Mouse (Mus musculus) MN1 (cell line): ENCODE measurements around the gene Gpha2.

Experiments used
- DNase-seq: peaks from one replicate; pipeline ENCODE4 v3.0.0-alpha.2; 2016; ENCODE audit warnings: low spot score

The Gpha2 gene

DNA sequence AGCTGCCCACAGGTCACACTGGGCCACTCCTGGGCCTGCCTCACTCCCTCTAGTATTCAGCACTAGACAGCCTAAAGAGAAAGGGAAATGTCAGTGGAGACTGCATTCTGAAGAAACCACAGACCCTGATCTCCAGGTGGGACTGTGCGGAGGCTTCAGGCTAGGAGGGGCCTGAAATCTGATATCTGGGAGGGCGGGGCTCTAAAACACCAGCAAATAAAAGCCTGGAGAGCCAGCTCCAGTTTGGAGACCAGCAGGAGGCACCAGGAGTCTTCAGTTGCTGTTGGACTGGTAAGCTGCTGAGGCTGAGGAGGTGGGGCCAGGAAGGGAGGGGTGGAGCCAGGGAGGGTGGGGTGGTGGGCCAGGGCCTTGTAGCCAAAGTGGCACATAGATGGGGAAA is at the start of gene Gpha2:
TSS of gene Gpha2 (plus strand) at position 246 of the 400 bp plus-strand sequence.
- no peak for DNase-seq

GRCm38 (mm10) chr19:6178775-6179174 is 47.4 kb upstream of the Gpha2 start:
- no peak for DNase-seq

- peak; percentile 42 for DNase-seq
Observed at GRCm38 (mm10) chr19:6181629-6182028, 44.6 kb upstream of the Gpha2 start.

DNA sequence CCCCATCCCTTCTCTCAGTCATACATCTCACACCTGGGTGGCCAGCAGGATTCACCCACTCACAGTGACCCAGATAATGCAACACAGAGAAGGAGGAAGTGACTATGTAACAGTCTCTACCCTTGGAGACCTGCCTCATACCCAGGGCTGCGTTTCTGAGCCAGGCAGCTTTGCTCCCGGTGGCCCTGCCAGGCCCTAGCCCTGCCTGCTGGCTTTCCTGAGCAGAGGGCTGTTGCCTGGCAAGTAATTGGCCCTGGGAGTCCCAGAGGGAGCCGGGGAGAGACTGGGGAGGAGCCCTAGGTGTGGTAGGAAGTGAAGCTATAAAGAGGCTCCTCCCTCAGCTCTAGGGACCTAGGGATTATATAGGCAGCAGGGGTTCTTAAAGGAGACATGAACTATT is 43.6 kb upstream of the Gpha2 start:
- DNase-seq, result peak; percentile 93

DNA sequence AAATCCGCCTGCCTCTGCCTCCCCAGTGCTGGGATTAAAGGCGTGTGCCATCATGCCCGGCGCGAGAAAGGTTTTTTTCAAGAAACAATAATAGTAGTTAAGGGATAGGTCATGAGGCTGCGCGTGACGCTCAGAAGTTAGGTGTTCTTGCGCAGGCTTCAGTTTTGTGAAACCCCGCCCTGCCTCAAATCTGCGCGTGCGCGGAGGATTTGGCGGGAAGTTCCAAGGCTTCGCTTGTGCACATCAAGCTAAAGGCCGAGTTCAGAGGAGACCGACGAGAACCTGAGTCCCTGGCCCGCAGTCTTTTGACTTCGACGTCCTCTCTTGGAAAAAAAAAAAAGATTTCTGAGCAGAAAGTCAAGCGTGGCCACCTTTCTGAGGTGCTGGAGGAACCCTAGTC is 42.0 kb upstream of the Gpha2 start, which contains the start of gene Majin:
TSS of gene Majin (plus strand) at position 258 of the 400 bp plus-strand sequence.
- DNase-seq, result no peak

GRCm38 (mm10) chr19:6204265-6204664 is 21.9 kb upstream of the Gpha2 start:
- no peak for DNase-seq

GRCm38 (mm10) chr19:6206716-6207115 is 19.5 kb upstream of the Gpha2 start:
- no peak for DNase-seq

DNA sequence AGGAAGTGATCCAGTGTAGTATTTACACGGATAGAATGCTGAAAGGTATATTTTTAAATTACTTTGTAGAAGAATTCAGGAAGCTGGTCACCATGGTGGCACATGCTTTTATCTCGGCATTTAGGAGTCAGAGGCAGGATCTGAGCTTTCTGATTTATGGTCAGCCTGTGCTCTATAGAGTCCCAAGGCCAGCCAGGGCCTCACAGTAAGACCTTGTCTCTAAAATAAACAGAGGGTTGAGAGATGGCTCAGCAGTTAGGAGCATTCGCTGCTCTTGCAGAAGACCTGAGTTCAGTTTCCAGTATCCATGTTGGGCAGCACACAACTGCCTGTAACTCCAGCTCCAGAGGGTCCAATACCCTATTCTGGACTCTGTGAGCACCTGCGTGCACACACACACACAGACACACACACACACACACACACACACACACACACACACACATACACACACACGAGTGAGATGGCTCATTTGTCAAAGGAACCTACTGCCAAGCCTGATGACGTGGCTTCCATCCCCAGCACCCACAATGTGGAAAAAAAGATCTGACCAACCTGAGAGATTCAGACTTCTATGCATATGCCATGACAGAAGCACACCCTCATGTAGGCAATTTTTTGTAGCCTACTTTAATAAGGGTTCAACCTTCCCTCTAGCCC is 10.0 kb upstream of the Gpha2 start:
- DNase-seq, result no peak

DNA sequence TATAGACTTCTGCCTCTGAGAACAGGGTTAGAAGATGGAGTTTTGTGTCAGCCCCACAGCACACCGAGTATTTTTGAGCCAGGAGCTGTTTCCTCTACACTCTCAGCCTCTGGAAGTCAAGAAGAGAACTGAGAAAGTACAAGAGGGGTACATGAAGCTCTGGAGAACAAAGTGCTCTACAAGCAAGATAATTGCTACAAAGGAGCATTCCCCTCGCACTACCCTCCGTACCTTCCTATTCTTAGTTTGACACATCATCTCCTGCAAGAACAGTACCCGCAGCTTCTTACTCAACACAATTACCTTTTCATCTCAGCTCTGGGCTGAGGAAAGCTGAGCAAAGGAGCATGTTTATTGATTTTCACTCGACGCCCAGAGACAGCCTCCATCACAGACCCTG is 7.6 kb upstream of the Gpha2 start:
- DNase-seq, result no peak

DNA sequence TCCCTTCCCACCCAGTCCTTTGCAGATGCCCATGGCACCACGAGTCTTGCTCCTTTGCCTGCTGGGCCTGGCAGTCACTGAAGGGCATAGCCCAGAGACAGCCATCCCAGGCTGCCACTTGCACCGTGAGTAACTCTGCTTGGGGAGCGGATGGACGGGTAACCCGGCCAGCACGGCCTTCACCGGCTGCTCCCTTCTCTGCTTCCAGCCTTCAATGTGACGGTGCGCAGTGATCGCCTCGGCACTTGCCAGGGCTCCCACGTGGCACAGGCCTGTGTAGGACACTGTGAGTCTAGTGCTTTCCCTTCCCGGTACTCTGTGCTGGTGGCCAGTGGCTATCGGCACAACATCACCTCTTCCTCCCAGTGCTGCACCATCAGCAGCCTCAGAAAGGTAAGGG is 583 bp downstream of the Gpha2 start:
- no peak for DNase-seq

DNA sequence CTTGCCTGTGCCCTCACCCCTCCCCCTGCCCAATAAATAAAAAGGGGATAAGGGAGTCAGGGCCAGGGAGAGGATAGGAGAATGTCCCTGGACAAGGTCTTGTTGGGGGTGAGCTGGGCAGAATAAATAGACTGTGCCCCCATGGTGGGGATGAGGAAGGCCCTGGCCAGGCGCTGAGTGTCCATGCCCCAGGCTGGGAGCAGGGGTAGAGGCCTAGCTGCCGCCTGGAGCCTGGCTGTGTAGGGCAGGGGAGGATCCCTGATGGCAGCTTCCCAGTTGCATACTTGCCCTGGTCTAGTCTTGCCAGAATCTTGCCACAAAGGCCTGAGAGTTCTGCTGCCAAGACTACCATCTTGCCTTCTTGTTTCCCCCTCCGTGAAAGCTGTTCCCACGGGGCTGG is 1.7 kb downstream of the Gpha2 start:
- no peak for DNase-seq

DNA sequence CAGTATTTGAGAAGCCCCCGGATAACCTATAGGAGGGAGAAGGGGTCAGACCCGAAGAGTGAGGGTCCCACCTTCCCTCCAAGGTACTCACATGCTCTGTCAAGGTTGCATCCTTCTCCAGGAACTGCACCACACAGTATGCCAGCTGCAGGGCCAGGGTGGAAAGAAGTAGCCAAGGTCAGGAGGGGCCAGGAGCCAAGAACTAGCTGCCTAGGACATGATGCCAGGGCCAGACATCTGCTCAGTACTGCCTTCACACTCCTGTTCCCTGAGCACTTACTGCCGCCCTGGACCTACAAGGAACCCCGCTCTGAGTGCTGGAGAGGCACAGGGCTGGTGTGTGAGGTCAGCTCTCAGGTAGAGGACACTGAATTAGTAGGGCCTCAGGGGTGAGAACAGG is 4.2 kb downstream of the Gpha2 start:
- no peak for DNase-seq

DNA sequence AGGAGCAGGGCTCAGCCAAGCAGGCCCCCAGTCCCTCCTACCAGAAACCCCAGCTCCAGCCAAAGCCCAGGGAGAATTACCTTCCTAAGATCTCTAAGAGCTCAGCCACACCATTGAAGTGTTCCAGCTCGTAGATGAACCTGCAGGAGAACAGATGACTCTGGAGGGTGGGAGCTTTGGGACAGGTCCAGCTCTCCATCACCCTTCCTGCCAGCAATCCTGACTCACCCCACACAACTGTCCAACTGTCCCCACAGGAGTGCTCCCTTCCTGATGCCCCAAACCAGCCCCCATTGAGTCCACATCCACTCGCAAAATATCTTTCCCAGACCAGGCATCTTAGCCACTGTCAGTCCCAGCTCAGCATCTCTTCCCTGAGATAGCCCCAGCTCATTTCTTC is 4.9 kb downstream of the Gpha2 start:
- DNase-seq, result no peak

DNA sequence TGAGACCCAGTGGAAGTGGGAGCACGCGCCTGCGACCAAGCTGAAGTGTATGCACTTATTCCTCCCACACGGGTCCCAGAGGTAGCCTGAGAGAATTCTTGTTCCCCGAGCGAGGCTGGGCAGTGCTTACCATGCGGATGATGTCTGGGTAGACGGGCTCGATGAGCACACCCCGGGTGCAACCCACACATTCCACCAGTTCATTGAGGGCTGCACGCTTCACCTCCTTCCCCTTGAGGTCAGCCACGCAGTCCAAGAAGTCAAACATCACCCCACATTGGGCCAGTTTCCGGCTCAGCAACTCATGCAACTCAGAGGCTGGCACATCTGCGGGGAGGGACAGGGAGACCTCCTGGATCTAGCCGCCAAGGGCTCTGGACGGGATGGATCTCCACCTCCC is 7.5 kb downstream of the Gpha2 start:
- no peak for DNase-seq

GRCm38 (mm10) chr19:6234337-6235083 is 8.3 kb downstream of the Gpha2 start:
- peak; percentile 54 for DNase-seq

DNA sequence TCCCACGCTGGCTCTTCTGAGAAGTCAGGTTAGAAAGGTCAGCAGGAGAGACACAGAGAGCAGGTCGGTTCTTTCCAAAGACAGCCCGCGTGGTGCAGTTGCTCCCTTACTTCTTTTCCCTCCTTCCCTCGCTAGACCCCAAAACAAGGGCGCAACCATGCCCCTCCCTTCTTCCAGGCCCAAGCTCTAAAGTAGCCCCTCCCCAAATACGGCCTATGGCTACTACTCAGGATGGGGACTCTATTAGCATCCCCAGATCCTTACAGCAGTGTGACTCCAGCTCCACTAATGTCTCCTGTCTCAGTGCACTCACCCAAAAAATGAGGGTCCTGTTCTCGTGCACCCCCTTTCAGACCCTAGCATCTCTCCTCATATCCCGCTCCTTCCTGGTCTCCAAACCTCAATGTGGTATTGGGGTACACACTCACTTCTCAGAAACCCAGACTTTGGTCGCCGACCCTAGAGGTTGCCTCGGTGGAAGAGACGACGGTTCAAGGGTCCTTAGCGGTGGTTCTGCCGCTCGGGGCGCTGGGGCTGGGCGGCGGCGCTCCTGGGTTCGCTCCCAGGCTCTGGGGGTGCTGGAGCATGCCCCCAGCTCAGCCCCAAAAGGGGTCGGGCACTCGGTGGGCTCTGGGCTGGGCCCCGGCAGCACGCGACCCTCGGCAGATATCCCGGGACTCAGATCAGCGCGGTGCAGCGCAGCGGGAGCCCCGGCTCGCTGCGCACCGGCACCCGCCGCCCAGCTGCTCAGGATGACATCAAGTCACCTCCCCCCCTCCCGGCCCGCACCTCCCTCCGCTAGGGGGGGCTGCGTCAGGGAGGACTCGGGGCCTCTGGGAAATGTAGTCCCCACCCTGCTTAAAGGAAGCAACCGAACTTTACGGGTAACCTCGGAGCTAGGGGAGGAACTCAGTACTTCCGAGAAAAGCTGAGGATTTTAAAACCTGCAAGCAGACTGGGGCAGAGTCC is 9.2 kb downstream of the Gpha2 start, which contains the start of gene Ppp2r5b:
TSS of gene Ppp2r5b (minus strand) at position 789 of the 969 bp plus-strand sequence.
- peak; percentile 96 for DNase-seq

DNA sequence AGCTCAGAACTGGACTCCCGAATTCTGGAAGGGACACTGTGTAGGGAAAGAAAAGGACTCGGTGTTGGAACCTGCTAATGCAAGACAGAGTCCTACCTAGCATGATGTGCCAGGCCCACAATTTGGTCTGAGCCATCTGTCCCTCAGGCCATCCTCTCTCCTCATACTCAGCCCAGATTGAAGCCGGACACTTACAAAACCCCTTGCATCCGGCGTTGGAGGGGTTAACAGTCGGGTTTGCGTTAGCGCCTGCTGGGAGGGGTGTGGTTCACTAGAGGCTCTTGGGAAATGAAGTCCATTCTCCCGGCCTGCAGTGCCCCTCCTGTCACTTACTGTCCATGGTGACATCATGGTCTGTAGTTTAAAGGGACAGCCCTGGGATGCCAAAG is 9.9 kb downstream of the Gpha2 start:
- DNase-seq, result peak; percentile 94

DNA sequence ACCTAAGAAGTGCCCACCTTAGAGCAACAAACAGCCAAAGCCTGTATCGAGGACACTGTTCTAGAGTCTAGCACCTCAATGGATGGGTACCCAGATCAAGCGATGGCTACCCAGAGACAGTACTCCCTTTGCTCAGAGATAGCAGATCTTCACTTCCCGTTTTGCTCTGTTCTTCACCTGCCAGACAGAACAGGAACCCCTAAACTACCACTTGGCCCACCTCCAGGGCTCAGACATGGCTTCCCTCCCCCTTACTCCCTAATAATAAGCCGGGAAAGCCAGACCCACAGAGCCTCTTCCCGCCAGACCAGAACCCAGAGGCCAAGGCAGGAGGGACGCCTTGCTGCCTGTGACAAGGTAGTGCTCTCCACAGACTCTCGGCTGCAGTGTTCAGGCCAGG is 10.7 kb downstream of the Gpha2 start:
- no peak for DNase-seq

- DNase-seq, result no peak
Observed at GRCm38 (mm10) chr19:6238740-6239139, 12.6 kb downstream of the Gpha2 start.

GRCm38 (mm10) chr19:6240136-6240535 is 14.0 kb downstream of the Gpha2 start:
- no peak for DNase-seq

DNA sequence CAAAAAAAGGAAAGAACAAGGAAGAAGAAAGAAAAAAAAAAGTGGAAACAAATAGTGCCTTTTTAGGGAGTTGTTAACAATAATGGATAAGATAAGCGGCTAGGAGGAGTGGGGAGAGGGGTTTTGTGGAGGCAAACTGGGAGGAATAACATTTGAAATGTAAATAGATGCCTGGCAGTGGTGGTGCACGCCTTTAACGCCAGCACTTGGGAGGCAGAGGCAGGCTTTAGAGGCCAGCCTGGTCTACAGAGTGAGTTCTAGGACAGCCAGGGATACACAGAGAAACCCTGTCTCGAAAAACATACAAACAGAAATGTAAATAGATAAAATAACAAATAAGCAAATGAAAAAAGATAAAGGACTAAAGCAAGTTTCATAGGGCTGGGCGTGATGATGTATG is 14.5 kb downstream of the Gpha2 start:
- no peak for DNase-seq
